Mouse (Mus musculus): ENCODE measurements around the gene Vps37d.

Vps37d gene

DNA sequence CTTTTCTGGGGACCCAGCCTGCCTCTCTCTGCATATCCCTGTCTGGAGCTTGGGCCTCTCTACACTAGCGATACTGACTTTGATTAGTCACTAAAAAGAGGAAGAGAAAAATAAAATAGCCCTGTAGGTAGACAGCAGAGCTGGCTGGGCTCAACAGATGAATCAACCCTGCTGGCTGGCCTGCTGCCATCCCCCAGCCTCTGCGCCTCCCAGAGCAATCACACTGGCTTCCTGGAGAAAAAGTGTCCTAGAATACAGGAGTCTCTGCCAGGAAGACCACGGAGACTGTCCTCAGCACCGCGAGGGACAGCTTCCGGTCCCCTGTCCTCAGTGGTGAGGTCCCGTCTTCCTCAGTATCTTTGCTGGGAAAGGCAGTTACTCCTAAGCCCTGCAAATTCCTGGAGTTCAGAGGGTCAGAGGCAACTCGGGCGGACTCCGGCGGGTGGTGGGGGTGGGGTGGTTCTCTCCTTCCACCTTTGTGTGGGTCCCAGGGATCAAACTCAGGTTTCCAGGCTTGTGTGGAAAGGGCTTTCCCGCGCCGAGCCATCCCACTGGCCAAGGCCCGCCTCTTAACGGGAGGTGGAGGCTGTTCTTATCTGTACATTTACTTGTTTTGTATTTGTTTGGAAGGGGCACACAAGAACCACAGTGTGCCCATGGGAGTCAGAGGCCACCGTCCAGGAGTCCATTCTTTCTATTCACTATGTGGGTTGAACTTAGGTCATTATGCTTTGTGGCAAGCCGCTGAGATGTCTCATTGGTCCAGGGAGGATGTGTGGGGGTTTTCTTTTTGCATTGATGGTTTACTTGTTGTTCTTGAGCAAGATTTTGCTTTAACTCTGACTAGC lies 48.8 kb downstream of the Vps37d start:
- no peak for DNase-seq (ENCODE audit: low read depth, low spot score)

DNA sequence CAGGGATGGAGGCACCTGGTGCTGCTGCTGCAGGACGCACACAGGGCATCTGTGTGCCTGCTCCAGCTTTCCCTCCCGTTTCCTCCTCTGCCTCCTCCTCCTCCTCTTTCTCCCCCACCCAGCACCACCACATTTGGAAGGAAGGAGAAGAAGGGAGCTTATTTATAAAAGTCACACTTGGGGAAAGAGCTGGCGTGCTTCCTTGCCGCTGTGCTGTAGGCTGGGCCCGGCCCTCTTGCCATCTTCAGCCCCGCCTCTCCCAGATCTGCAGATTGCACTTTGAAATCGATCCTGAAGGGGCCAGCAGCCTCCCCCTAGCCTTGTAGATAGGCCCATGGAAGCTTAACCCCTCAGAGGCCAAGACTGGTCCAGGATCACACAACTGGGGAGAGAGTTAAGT lies 52.2 kb downstream of the Vps37d start:
- DNase-seq (ENCODE audit: low read depth, low spot score), result no peak

DNA sequence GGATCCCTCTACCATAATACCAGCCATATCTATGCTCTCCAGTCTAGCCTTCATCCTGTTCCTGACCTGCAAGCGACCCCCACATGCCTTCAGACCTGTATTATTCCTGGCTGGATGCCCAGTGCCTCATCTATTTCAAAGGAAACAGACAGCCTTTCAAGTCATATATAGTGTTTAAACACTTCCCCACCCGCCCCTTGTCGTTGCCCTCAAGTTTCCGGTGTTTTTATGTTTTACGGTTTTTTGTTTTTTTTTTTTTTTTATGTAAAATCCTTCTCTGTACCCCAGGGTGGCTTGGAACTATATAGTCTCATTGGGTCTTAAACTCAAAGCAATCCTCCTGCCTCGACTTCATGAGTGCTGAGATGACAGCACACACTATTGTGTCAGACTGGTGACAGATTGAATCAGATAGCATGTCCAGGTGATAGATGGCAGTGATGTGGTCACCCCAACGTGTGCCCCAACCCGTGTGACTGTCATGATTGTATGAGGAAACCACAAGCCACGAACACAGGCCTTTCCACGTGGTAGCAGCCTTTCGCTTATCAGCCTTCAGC lies 53.3 kb downstream of the Vps37d start:
- no peak for DNase-seq (ENCODE audit: low read depth, low spot score)

DNA sequence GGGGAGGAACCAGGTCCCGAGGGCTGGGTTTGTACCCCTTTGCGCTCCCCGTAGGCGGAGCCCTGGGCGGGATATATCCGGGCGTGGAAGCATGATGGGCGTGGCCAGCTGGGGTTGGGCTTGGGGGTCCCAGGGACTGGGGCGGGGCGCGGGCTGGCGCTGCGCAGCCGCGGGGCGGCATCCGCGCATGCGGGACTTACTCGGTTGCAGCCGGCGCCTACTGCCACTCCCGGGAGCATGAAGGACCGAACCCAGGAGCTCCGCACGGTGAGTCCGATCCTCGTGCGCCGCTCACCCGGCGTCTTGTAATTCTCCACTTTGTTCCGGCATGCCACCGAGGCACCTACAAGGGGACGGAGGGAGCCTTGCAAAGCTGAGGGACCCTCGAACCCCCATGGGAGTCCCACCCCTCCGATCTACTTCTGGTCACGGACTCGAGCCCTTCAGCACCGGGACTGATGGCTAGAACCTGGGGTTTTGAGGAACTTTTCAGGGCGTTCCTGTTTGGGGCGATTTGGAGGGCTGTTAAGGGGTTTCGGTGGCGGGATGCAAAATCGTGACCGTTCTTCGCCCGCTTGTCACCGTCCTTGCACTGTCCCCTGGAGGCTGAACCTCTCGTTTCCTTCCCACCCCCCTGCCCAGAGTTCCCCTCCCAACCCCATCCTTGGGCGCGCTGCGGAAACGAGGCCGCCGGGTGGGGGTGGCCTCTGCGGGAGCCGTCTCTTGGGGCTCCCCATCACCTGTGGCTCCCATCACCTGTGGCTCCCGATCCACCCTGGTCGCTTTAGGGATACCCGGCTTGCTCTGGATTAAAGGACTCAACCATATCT lies 54.5 kb downstream of the Vps37d start, which contains the start of gene Stx1a:
TSS of gene Stx1a (plus strand) at position 139 of the 830 bp plus-strand sequence.
- DNase-seq (ENCODE audit: low read depth, low spot score), result peak; percentile 83

Data from WW6 (cell line).